Comparison of ENCODE assay signal across 16 mouse cellular contexts in genomic region chr3:18378014-18379005, GRCm38 (mm10).
DNase-seq lines count a peak whose midpoint lies in the region; ATAC-seq and TF ChIP-seq lines count a peak whose summit lies in the region.
"Had no signal": no experiment of that assay in that cellular context is flagged by ENCODE, and none has a peak within 500 bp of the region (broad histone marks: within the 10 kb centered on the region; RNA-seq: fewer than 3 reads in every experiment).

No protein-coding gene starts in this region.

- H3K4me2 ChIP-seq in hindbrain, embryonic 11.5 days (replicated peaks; ENCODE audit: low read depth, low read length) = no peak overlapping the region
- H3K4me2 ChIP-seq in forebrain, postnatal 0 days (ENCODE audit: low read depth) = no peak overlapping the region
- H3K4me2 ChIP-seq: heart, embryonic 11.5 days; liver, embryonic 12.5 days; lung, embryonic 15.5 days; stomach, embryonic 15.5 days had no signal

- ATAC-seq in hindbrain, embryonic 11.5 days (ENCODE audit: low FRiP score) = peak; percentile 51; the same call in 1 of the 2 replicates
- ATAC-seq in forebrain, postnatal 0 days = peak; percentile 61; the same call in 1 of the 2 replicates
- ATAC-seq: liver, embryonic 12.5 days had no signal

- H3K27me3 ChIP-seq in hindbrain, embryonic 11.5 days (ENCODE audit: control insufficient read depth, insufficient read depth, low read length) = no peaks in the 10 kb centered on the region
- no peaks in the 10 kb centered on the region for H3K27me3 ChIP-seq in hindbrain, embryonic 10.5 days (ENCODE audit: insufficient read depth, poor library complexity, severe bottlenecking)
- no peaks in the 10 kb centered on the region for H3K27me3 ChIP-seq in forebrain, postnatal 0 days (ENCODE audit: insufficient read depth, low read length)
- H3K27me3 ChIP-seq: liver, embryonic 12.5 days; lung, embryonic 15.5 days; stomach, embryonic 15.5 days had no signal

- no peak for TF ChIP-seq CTCF in forebrain, postnatal 0 days (IDR thresholded peaks at IDR 0.05; ENCODE audit: low read depth)

- H3K27ac ChIP-seq in hindbrain, embryonic 11.5 days (ENCODE audit: low read depth, low read length) = no peak overlapping the region
- H3K27ac ChIP-seq in hindbrain, embryonic 10.5 days = no peak overlapping the region
- H3K27ac ChIP-seq in forebrain, postnatal 0 days (ENCODE audit: low read depth, low read length) = no peak overlapping the region
- H3K27ac ChIP-seq: liver, embryonic 12.5 days; lung, embryonic 15.5 days; macrophage; stomach, embryonic 15.5 days had no signal

- no peaks in the 10 kb centered on the region for H3K36me3 ChIP-seq in hindbrain, embryonic 11.5 days (ENCODE audit: control insufficient read depth, insufficient read depth, low read length)
- no peaks in the 10 kb centered on the region for H3K36me3 ChIP-seq in hindbrain, embryonic 10.5 days
- H3K36me3 ChIP-seq in forebrain, postnatal 0 days (ENCODE audit: insufficient read depth) = no peaks in the 10 kb centered on the region
- H3K36me3 ChIP-seq: liver, embryonic 12.5 days; lung, embryonic 15.5 days; stomach, embryonic 15.5 days had no signal

- no peak overlapping the region for H3K9ac ChIP-seq in hindbrain, embryonic 11.5 days (ENCODE audit: low read depth, low read length)
- H3K9ac ChIP-seq in forebrain, postnatal 0 days = no peak overlapping the region
- H3K9ac ChIP-seq: liver, embryonic 12.5 days; lung, embryonic 15.5 days; stomach, embryonic 15.5 days had no signal

- no peaks in the 10 kb centered on the region for H3K9me3 ChIP-seq in hindbrain, embryonic 11.5 days (ENCODE audit: control insufficient read depth, low read length)
- H3K9me3 ChIP-seq in hindbrain, embryonic 10.5 days = no peaks in the 10 kb centered on the region
- H3K9me3 ChIP-seq in forebrain, postnatal 0 days (ENCODE audit: low read length) = no peaks in the 10 kb centered on the region
- H3K9me3 ChIP-seq: liver, embryonic 12.5 days; lung, embryonic 15.5 days; stomach, embryonic 15.5 days had no signal

- no peak overlapping the region for H3K4me3 ChIP-seq in hindbrain, embryonic 11.5 days (ENCODE audit: low read depth, low read length)
- H3K4me3 ChIP-seq in hindbrain, embryonic 10.5 days = no peak overlapping the region
- H3K4me3 ChIP-seq in forebrain, postnatal 0 days (ENCODE audit: low read depth, low read length) = no peak overlapping the region
- H3K4me3 ChIP-seq: liver, embryonic 12.5 days; lung, embryonic 15.5 days; stomach, embryonic 15.5 days had no signal

- intact Hi-C loops in left cerebral cortex, postnatal 10 days (cut with DNase I) = no loop called here
- intact Hi-C loops in left cerebral cortex, postnatal 25 days (cut with DNase I) = no loop called here

- no peaks in the 10 kb centered on the region for H3K4me1 ChIP-seq in hindbrain, embryonic 11.5 days (replicated peaks; ENCODE audit: control insufficient read depth, insufficient read depth, low read length)
- no peaks in the 10 kb centered on the region for H3K4me1 ChIP-seq in hindbrain, embryonic 10.5 days (replicated peaks)
- no peaks in the 10 kb centered on the region for H3K4me1 ChIP-seq in forebrain, postnatal 0 days (ENCODE audit: insufficient read depth)
- H3K4me1 ChIP-seq: liver, embryonic 12.5 days; lung, embryonic 15.5 days; stomach, embryonic 15.5 days had no signal

- WGBS in hindbrain, embryonic 11.5 days = 81% methylated on average over 8 of the region's 8 CpGs
- 86% methylated on average over 8 of the region's 8 CpGs for WGBS in hindbrain, embryonic 10.5 days
- WGBS in forebrain, postnatal 0 days = 50% methylated on average over 8 of the region's 8 CpGs

- no peak for DNase-seq in hindbrain, embryonic 11.5 days (ENCODE audit: low spot score)
- no peak for DNase-seq in hindbrain, embryonic 10.5 days (ENCODE audit: low spot score)
- DNase-seq in forebrain, postnatal 0 days = peak; percentile 3
- DNase-seq in mesoderm, embryonic 11.5 days (ENCODE audit: low read depth, low spot score) = peak; percentile 1
- DNase-seq in retina, embryonic 14.5 days (ENCODE audit: low spot score) = peak; percentile 4
- no peak for DNase-seq in left cerebral cortex, postnatal 10 days (ENCODE audit: extremely low spot score in 1 of 2, low spot score in 2 of 2)
- no peak for DNase-seq in left cerebral cortex, postnatal 25 days (ENCODE audit: low spot score in 2 of 2)
- DNase-seq: cerebellum, adult 9-11 months; gastrocnemius, postnatal 36 days; heart, postnatal 14 days; right cerebral cortex, postnatal 14 days had no signal

Comparison
In these comparisons a context has a peak if more than half of its experiments do, and no peak if none do; other contexts are left out.
1. DNase-seq: peak in forebrain, postnatal 0 days (single experiment), mesoderm, embryonic 11.5 days (single experiment) and retina, embryonic 14.5 days (single experiment); none in hindbrain, embryonic 11.5 days (single experiment), hindbrain, embryonic 10.5 days (single experiment), left cerebral cortex, postnatal 10 days (0 of 2) and left cerebral cortex, postnatal 25 days (0 of 2).